Mouse (Mus musculus) erythroid progenitor cell, adult 5-6 weeks (primary cell): ENCODE results near the gene Bmyc. TPM values are rescaled to one million over a fixed set of nuclear protein-coding genes. Genes with fewer than 3 reads are reported as not detected.
"Not testable (repeated sequence)": the region's sequence is repeated elsewhere in the genome, so short reads cannot be mapped to it uniquely, and the experiment has no call there.

Experiments used
- ATAC-seq: replicated peaks from 2 replicates; pipeline ENCODE4 v1.8.0; 2016; ENCODE audit warnings: moderate number of reproducible peaks, mild to moderate bottlenecking, moderate TSS enrichment, inconsistent platforms; ENCODE audit not compliant: poor library complexity, low FRiP score, severe bottlenecking
- total RNA-seq, 2 experiments: library from RNA; stranded (forward) in 1 of 2; stranded (reverse) in 1 of 2; fragments of 150-400 nt in 1 of 2; fragments of 186-747, 209-891 nt in 1 of 2; gene quantifications; 2 replicates each; pipeline versions ENCODE4 v1.2.3 to v1.2.4; 2015 to 2017; ENCODE audit warnings: low replicate concordance in 2 of 2

The Bmyc gene
- total RNA-seq, 2 experiments from 2014 or later = 2.5 TPM; not detected in 1

DNA sequence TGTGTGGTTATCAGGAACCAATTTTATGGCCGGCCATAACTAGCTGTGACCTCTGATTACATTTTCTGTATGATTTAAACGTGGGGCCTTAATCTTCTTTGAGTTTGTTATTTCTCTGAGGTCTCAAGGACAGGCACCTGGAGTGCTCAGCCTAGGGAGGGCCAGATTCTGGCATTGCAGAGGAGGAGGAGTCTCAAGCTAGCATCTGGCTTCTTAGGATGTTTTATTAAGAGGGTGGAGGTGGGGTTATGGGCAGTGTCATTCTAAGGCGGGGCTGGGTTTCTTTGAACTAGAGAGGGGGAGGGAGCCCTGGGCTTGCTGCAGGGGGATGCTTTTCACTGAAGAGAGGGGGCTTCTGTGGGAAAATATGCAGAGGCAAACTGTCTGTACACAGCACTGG is 5.1 kb downstream of the Bmyc start:
- ATAC-seq = not testable (repeated sequence)

DNA sequence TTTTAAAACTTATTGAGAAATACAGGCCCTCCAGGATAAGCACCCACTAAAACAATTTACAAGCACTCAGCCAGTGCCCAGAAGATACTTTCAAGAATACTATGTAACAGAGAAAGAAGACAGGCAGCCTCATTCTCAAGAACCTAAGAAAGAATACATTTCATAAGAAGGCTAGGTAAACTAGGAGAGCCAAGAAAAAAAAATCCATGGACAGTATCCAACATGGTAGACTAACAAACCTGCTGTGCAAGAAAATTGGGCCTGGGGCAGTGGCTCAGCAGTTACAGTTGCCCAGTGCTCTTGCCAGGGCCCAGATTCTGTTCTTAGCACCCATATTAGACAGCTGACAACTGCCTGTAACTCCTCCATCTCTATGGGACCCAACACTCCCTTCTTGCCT is 10.7 kb downstream of the Bmyc start:
- ATAC-seq = no peak

DNA sequence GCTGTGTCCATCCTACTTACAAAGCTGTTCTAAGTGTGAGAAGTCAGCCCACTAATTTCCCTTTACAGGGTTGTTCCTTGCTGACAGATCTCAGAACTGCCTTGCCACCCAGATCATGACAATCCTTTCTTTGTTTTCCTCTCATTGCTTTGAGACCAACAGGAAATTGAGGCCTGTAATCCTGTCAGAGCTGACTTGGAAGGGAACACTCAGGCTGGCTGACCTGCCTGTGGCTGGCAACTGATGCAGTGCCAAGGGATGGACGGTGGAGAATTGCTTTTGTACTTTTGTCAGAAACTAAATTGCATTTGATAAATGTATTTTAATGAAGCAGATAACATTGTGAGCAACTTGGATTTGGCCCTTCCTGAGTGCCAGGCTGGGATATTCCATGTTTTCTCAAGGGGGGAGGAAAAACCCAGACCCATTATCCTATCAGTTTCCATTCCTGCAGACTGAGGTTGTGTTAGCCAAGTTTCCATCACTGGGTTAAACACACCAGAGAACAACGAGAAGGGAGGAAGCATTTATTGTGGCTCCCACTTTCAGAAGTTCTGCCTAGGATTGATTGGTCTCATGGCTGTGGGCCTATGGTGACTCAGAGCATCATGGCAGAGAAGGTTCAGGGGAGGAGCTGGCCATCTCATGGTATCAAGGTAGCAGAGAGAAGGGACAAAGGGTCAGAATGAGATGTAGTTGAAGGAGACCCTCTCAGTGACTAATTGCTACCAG is 26.8 kb downstream of the Bmyc start:
- ATAC-seq = no peak

DNA sequence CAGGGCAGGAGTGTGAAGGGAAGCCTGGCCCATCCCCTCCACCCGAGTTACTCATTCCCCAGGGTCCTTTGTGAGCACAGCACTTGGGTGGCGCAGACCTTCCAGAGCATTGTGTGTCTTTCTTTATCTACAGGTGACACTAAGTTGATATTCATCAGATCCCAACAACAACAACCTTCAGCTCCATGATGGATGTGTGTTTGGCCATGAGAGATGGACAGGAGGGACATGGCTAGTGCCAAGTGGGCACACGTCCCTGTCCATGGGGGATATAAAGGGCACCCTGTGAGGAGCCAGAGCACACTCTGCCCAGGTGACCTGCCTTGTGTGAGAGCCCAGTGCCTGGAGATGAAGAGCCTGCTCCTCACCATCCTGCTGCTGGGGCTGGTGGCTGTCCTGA is 30.2 kb downstream of the Bmyc start, which contains the start of gene Obp2b:
Gene Obp2b (plus strand): TSS at position 301 of the 400 bp plus-strand sequence.
- ATAC-seq = not testable (repeated sequence)

DNA sequence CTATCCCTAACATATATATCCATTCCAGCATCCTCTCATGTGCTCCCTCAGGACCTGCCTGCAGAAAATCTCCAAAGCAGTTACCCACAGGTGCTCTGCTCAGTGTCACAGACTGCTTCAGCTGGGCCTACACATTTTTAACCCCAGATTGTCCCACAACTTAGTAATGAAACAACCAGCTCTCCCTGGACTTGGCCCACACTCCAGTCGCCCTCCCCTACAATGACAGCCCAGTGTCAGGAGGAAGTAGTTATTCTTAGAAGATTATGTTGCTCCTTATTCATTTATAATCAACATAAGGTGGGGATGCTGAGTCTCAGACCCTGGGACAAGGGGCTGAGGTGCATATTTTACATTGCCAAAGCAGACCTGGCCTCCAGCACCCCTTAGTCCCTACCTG is 35.1 kb downstream of the Bmyc start:
- 0 out of 2 replicates have a peak, but pooled peaks have one; percentile 30 for ATAC-seq

DNA sequence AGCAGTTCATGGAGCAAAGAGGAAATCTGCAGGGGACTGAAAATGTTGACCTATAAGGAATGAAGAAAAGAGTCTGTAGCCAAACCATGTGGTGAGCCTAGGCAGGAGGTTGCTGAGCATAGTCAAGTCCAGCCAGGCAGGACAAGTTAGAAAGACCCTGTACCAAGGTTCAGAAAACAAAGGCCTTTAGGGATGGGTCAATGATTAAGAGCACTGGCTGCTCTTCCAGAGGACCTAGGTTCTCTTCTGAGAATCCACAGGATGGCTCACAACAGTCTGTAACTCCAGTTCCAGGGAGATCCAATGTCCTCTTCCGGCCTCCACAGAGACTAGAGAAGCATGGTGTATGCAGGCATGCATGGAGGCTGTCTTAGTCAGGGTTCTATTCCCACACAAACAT is 47.7 kb downstream of the Bmyc start:
- ATAC-seq = no peak

Other genes starting within 250 kb of the Bmyc start
- gene Clic3, start 249.9 kb upstream of the Bmyc start, total RNA-seq (2015; ENCODE audit: low replicate concordance) = not detected in 2 replicates
- gene Clic3, start 249.9 kb upstream of the Bmyc start, total RNA-seq (2017; ENCODE audit: low replicate concordance) = not detected in 2 replicates
- gene Paxx, start 245.6 kb upstream of the Bmyc start, total RNA-seq (2015; ENCODE audit: low replicate concordance) = 17.6 and 24.5 TPM in 2 replicates
- 5.3 TPM in 1 of 2 replicates, not detected in the other for gene Paxx, start 245.6 kb upstream of the Bmyc start, total RNA-seq (2017; ENCODE audit: low replicate concordance)
- gene Ptgds, start 236.7 kb upstream of the Bmyc start, total RNA-seq (2015; ENCODE audit: low replicate concordance) = not detected in 2 replicates
- not detected in 2 replicates for gene Ptgds, start 236.7 kb upstream of the Bmyc start, total RNA-seq (2017; ENCODE audit: low replicate concordance)
- gene Lcn12, start 212.8 kb upstream of the Bmyc start, total RNA-seq (2015; ENCODE audit: low replicate concordance) = not detected in 2 replicates
- gene Lcn12, start 212.8 kb upstream of the Bmyc start, total RNA-seq (2017; ENCODE audit: low replicate concordance) = not detected in 2 replicates
- gene Fbxw5, start 206.0 kb upstream of the Bmyc start, total RNA-seq (2015; ENCODE audit: low replicate concordance) = 10.1 and 13.0 TPM in 2 replicates
- 3.6 and 20.9 TPM in 2 replicates for gene Fbxw5, start 206.0 kb upstream of the Bmyc start, total RNA-seq (2017; ENCODE audit: low replicate concordance)
- not detected in 2 replicates for gene C8g, start 205.0 kb upstream of the Bmyc start, total RNA-seq (2015; ENCODE audit: low replicate concordance)
- gene C8g, start 205.0 kb upstream of the Bmyc start, total RNA-seq (2017; ENCODE audit: low replicate concordance) = 0.64 TPM in 1 of 2 replicates, not detected in the other
- gene Traf2, start 159.8 kb upstream of the Bmyc start, total RNA-seq (2015; ENCODE audit: low replicate concordance) = 6.8 and 10.5 TPM in 2 replicates
- gene Traf2, start 159.8 kb upstream of the Bmyc start, total RNA-seq (2017; ENCODE audit: low replicate concordance) = 5.0 and 17.6 TPM in 2 replicates
- gene Edf1, start 148.9 kb upstream of the Bmyc start, total RNA-seq (2015; ENCODE audit: low replicate concordance) = 70.3 and 72.1 TPM in 2 replicates
- 58.1 and 65.0 TPM in 2 replicates for gene Edf1, start 148.9 kb upstream of the Bmyc start, total RNA-seq (2017; ENCODE audit: low replicate concordance)
- gene Mamdc4, start 131.9 kb upstream of the Bmyc start, total RNA-seq (2015; ENCODE audit: low replicate concordance) = 0.72 TPM in 1 of 2 replicates, not detected in the other
- 2.6 TPM in 1 of 2 replicates, not detected in the other for gene Mamdc4, start 131.9 kb upstream of the Bmyc start, total RNA-seq (2017; ENCODE audit: low replicate concordance)
- gene Phpt1, start 131.5 kb upstream of the Bmyc start, total RNA-seq (2015; ENCODE audit: low replicate concordance) = 3.6 TPM in 1 of 2 replicates, not detected in the other
- 1.1 TPM in 1 of 2 replicates, not detected in the other for gene Phpt1, start 131.5 kb upstream of the Bmyc start, total RNA-seq (2017; ENCODE audit: low replicate concordance)
- gene Ajm1, start 125.0 kb upstream of the Bmyc start, total RNA-seq (2015; ENCODE audit: low replicate concordance) = 0.36 TPM in 1 of 2 replicates, not detected in the other
- not detected in 2 replicates for gene Ajm1, start 125.0 kb upstream of the Bmyc start, total RNA-seq (2017; ENCODE audit: low replicate concordance)
- gene Rabl6, start 98.2 kb upstream of the Bmyc start, total RNA-seq (2015; ENCODE audit: low replicate concordance) = 6.5 and 23.1 TPM in 2 replicates
- 9.3 and 20.5 TPM in 2 replicates for gene Rabl6, start 98.2 kb upstream of the Bmyc start, total RNA-seq (2017; ENCODE audit: low replicate concordance)
- not detected in 2 replicates for gene Ccdc183, start 89.1 kb upstream of the Bmyc start, total RNA-seq (2015; ENCODE audit: low replicate concordance)
- gene Ccdc183, start 89.1 kb upstream of the Bmyc start, total RNA-seq (2017; ENCODE audit: low replicate concordance) = not detected in 2 replicates
- 26.3 TPM in 1 of 2 replicates, not detected in the other for gene Tmem141, start 84.7 kb upstream of the Bmyc start, total RNA-seq (2015; ENCODE audit: low replicate concordance)
- 5.5 TPM in 1 of 2 replicates, not detected in the other for gene Tmem141, start 84.7 kb upstream of the Bmyc start, total RNA-seq (2017; ENCODE audit: low replicate concordance)
- gene Fcna, start 78.7 kb upstream of the Bmyc start, total RNA-seq (2015; ENCODE audit: low replicate concordance) = 85.1 and 103 TPM in 2 replicates
- 28.7 and 55.7 TPM in 2 replicates for gene Fcna, start 78.7 kb upstream of the Bmyc start, total RNA-seq (2017; ENCODE audit: low replicate concordance)
- gene Lcn8, start 53.6 kb upstream of the Bmyc start, total RNA-seq (2015; ENCODE audit: low replicate concordance) = not detected in 2 replicates
- not detected in 2 replicates for gene Lcn8, start 53.6 kb upstream of the Bmyc start, total RNA-seq (2017; ENCODE audit: low replicate concordance)
- gene Lcn5, start 48.8 kb upstream of the Bmyc start, total RNA-seq (2015; ENCODE audit: low replicate concordance) = not detected in 2 replicates
- not detected in 2 replicates for gene Lcn5, start 48.8 kb upstream of the Bmyc start, total RNA-seq (2017; ENCODE audit: low replicate concordance)
- not detected in 2 replicates for gene Lcn6, start 30.0 kb upstream of the Bmyc start, total RNA-seq (2015; ENCODE audit: low replicate concordance)
- gene Lcn6, start 30.0 kb upstream of the Bmyc start, total RNA-seq (2017; ENCODE audit: low replicate concordance) = not detected in 2 replicates
- not detected in 2 replicates for gene Lcn10, start 24.0 kb upstream of the Bmyc start, total RNA-seq (2015; ENCODE audit: low replicate concordance)
- not detected in 2 replicates for gene Lcn10, start 24.0 kb upstream of the Bmyc start, total RNA-seq (2017; ENCODE audit: low replicate concordance)
- gene Obp2a, start 6.7 kb upstream of the Bmyc start, total RNA-seq (2015; ENCODE audit: low replicate concordance) = not detected in 2 replicates
- not detected in 2 replicates for gene Obp2a, start 6.7 kb upstream of the Bmyc start, total RNA-seq (2017; ENCODE audit: low replicate concordance)
- gene Obp2b, start 30.3 kb downstream of the Bmyc start, total RNA-seq (2015; ENCODE audit: low replicate concordance) = not detected in 2 replicates
- not detected in 2 replicates for gene Obp2b, start 30.3 kb downstream of the Bmyc start, total RNA-seq (2017; ENCODE audit: low replicate concordance)
- not detected in 2 replicates for gene Lcn3, start 58.8 kb downstream of the Bmyc start, total RNA-seq (2015; ENCODE audit: low replicate concordance)
- gene Lcn3, start 58.8 kb downstream of the Bmyc start, total RNA-seq (2017; ENCODE audit: low replicate concordance) = not detected in 2 replicates
- not detected in 2 replicates for gene Lcn11, start 70.3 kb downstream of the Bmyc start, total RNA-seq (2015; ENCODE audit: low replicate concordance)
- gene Lcn11, start 70.3 kb downstream of the Bmyc start, total RNA-seq (2017; ENCODE audit: low replicate concordance) = not detected in 2 replicates
- gene Gm13539, start 75.5 kb downstream of the Bmyc start, total RNA-seq (2015; ENCODE audit: low replicate concordance) = not detected in 2 replicates
- gene Gm13539, start 75.5 kb downstream of the Bmyc start, total RNA-seq (2017; ENCODE audit: low replicate concordance) = not detected in 2 replicates
- not detected in 2 replicates for gene Glt6d1, start 109.1 kb downstream of the Bmyc start, total RNA-seq (2015; ENCODE audit: low replicate concordance)
- gene Glt6d1, start 109.1 kb downstream of the Bmyc start, total RNA-seq (2017; ENCODE audit: low replicate concordance) = not detected in 2 replicates
- gene Lcn9, start 116.4 kb downstream of the Bmyc start, total RNA-seq (2015; ENCODE audit: low replicate concordance) = not detected in 2 replicates
- not detected in 2 replicates for gene Lcn9, start 116.4 kb downstream of the Bmyc start, total RNA-seq (2017; ENCODE audit: low replicate concordance)
- gene Sohlh1, start 140.5 kb downstream of the Bmyc start, total RNA-seq (2015; ENCODE audit: low replicate concordance) = not detected in 2 replicates
- not detected in 2 replicates for gene Sohlh1, start 140.5 kb downstream of the Bmyc start, total RNA-seq (2017; ENCODE audit: low replicate concordance)
- gene Kcnt1, start 157.0 kb downstream of the Bmyc start, total RNA-seq (2015; ENCODE audit: low replicate concordance) = not detected in 2 replicates
- not detected in 2 replicates for gene Kcnt1, start 157.0 kb downstream of the Bmyc start, total RNA-seq (2017; ENCODE audit: low replicate concordance)